Mouse (Mus musculus) myocyte (in vitro differentiated cells): ENCODE measurements around the gene Ddx28.

Experiments used
- E2F4 ChIP-seq: IDR thresholded peaks from one replicate; pipeline ENCODE4 v1.6.1; 2011; ENCODE audit warnings: mild to moderate bottlenecking, control low read depth, moderate library complexity; ENCODE audit not compliant: insufficient read depth
- MAX ChIP-seq: IDR thresholded peaks from one replicate; pipeline ENCODE4 v1.6.1; 2011; ENCODE audit warnings: low read depth, mild to moderate bottlenecking, control low read depth
- MYOD1 ChIP-seq, 3 experiments: IDR thresholded peaks; one replicate each; pipeline ENCODE4 v1.6.1; 2011; ENCODE audit warnings: control low read depth in 2 of 3, low read depth in 2 of 3, mild to moderate bottlenecking in 2 of 3, moderate library complexity in 1 of 3; ENCODE audit not compliant: insufficient read length in 2 of 3, control insufficient read depth in 1 of 3
- MYOG ChIP-seq, 3 experiments: IDR thresholded peaks; one replicate each; pipeline ENCODE4 v1.6.1; 2011; ENCODE audit warnings: control low read depth in 2 of 3, low read depth in 2 of 3, mild to moderate bottlenecking in 2 of 3; ENCODE audit not compliant: insufficient read length in 2 of 3, control insufficient read depth in 1 of 3, insufficient read depth in 1 of 3
- POLR2A ChIP-seq: IDR thresholded peaks from one replicate; pipeline ENCODE4 v1.6.1; 2011; ENCODE audit warnings: low read depth, mild to moderate bottlenecking, control low read depth, moderate library complexity; ENCODE audit not compliant: insufficient read length
- POLR2AphosphoS2 ChIP-seq: IDR thresholded peaks from one replicate; pipeline ENCODE4 v1.6.1; 2011; ENCODE audit warnings: low read depth, control low read depth; ENCODE audit not compliant: insufficient read length
- REST ChIP-seq: IDR thresholded peaks from one replicate; pipeline ENCODE4 v1.6.1; 2011; ENCODE audit warnings: mild to moderate bottlenecking, control low read depth, moderate library complexity; ENCODE audit not compliant: insufficient read depth, insufficient read length
- TCF12 ChIP-seq: IDR thresholded peaks from one replicate; pipeline ENCODE4 v1.6.1; 2011; ENCODE audit warnings: mild to moderate bottlenecking, control low read depth; ENCODE audit not compliant: poor library complexity, insufficient read depth, severe bottlenecking
- TCF3 ChIP-seq: IDR thresholded peaks from one replicate; pipeline ENCODE4 v1.6.1; 2011; ENCODE audit warnings: low read depth, control low read depth; ENCODE audit not compliant: insufficient read length
- USF1 ChIP-seq: IDR thresholded peaks from one replicate; pipeline ENCODE4 v1.6.1; 2011; ENCODE audit warnings: low read depth, mild to moderate bottlenecking, control low read depth, moderate library complexity

DNA sequence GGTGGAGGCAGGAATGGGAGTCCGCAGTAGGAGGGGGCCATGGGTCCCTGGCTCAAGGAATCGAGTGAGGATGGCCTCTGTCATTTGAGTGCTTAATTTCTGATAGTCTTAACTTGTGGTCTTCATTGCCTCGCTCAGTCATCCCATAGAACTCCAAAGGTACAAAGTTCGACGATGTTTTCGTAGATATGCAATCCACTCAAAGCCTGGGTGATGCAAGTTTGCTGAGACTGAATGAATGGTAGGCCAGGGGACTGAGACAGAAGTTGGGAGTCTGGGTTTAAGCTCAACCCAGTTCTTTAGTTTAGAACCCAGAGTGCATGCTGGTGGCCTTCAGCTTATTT, at the start of gene Ddx28:
- TF ChIP-seq POLR2A (no peak), USF1 (no peak), MYOD1 (IDR thresholded peaks at IDR 0.05; ENCODE audit: control insufficient read depth in 1 of 3, insufficient read length in 2 of 3, low read depth in 2 of 3) (no peak), MAX (no peak), E2F4 (no peak), POLR2AphosphoS2 (no peak), TCF12 (no peak), REST (no peak), TCF3 (no peak), MYOG (IDR thresholded peaks at IDR 0.05; ENCODE audit: control insufficient read depth in 1 of 3, insufficient read depth in 1 of 3, insufficient read length in 2 of 3, low read depth in 2 of 3) (no peak)
